Mouse (Mus musculus): ENCODE data around the gene Osmr. TPM values are rescaled to one million over a fixed set of nuclear protein-coding genes. Genes with fewer than 3 reads are reported as not detected.

The Osmr gene
- 0.09 and 0.25 TPM in 2 replicates for polyA plus RNA-seq (2015; fragmentation: Nextera tagmentation; extraction: Ambion mirVana)

GRCm38 (mm10) chr15:6874601-6875019, at the start of gene Osmr:
TSS of gene Osmr (minus strand) at chr15:6874969.
- DNase-seq (no peak), ATAC-seq (ENCODE audit: low read depth) (no peak)
- H3K27me3 ChIP-seq: peaks cover 44% of the 10 kb centered on the region
- 8% methylated on average over 16 of the region's 16 CpGs for WGBS (ENCODE audit: insufficient replicate concordance)
- H3K4me3 ChIP-seq (replicated peaks): peak within 1 kb of the TSS; percentile 46
- no peaks in the 10 kb centered on the region for H3K36me3 ChIP-seq
- no peaks in the 10 kb centered on the region for H3K9me3 ChIP-seq (replicated peaks)
- H3K4me1 ChIP-seq (replicated peaks): peaks cover 5% of the 10 kb centered on the region; the same call in 1 of the 2 replicates
- no peak within 1 kb of the TSS for H3K27ac ChIP-seq
- H3K4me2 ChIP-seq: peak within 1 kb of the TSS; percentile 65
- H3K9ac ChIP-seq: no peak within 1 kb of the TSS

GRCm38 (mm10) chr15:6919406-6919805, 44.6 kb upstream of the Osmr start:
- Histone ChIP-seq H3K27ac (no peak overlapping the region), H3K9me3 (replicated peaks) (no peaks in the 10 kb centered on the region), H3K36me3 (no peaks in the 10 kb centered on the region), H3K4me2 (no peak overlapping the region), H3K4me1 (replicated peaks) (no peaks in the 10 kb centered on the region), H3K9ac (no peak overlapping the region), H3K4me3 (replicated peaks) (no peak overlapping the region), H3K27me3 (no peaks in the 10 kb centered on the region)
- no peak for DNase-seq
- 55% methylated on average over 6 of the region's 6 CpGs for WGBS (ENCODE audit: insufficient replicate concordance)
- ATAC-seq (ENCODE audit: low read depth): no peak

GRCm38 (mm10) chr15:6914163-6914562, 39.4 kb upstream of the Osmr start:
- H3K9ac ChIP-seq: no peak overlapping the region
- DNase-seq: no peak
- H3K27me3 ChIP-seq: 0 out of 2 replicates have a peak, but pooled peaks cover 3% of the 10 kb centered on the region
- no peak overlapping the region for H3K4me3 ChIP-seq (replicated peaks)
- H3K9me3 ChIP-seq (replicated peaks): no peaks in the 10 kb centered on the region
- H3K4me1 ChIP-seq (replicated peaks): 0 out of 2 replicates have a peak, but pooled peaks cover 3% of the 10 kb centered on the region
- no peak for ATAC-seq (ENCODE audit: low read depth)
- H3K4me2 ChIP-seq: no peak overlapping the region
- no peaks in the 10 kb centered on the region for H3K36me3 ChIP-seq
- 71% methylated on average over 6 of the region's 6 CpGs for WGBS (ENCODE audit: insufficient replicate concordance)
- H3K27ac ChIP-seq: no peak overlapping the region

- H3K27ac ChIP-seq: no peak overlapping the region
- DNase-seq: peak; percentile 41
- peak; percentile 58; the same call in 1 of the 2 replicates for ATAC-seq (ENCODE audit: low read depth)
- H3K36me3 ChIP-seq: no peaks in the 10 kb centered on the region
- H3K4me3 ChIP-seq (replicated peaks): no peak overlapping the region
- H3K4me2 ChIP-seq: no peak overlapping the region
- 0 out of 2 replicates have a peak, but pooled peaks cover 3% of the 10 kb centered on the region for H3K4me1 ChIP-seq (replicated peaks)
- no peak overlapping the region for H3K9ac ChIP-seq
- no peaks in the 10 kb centered on the region for H3K9me3 ChIP-seq (replicated peaks)
- 2% methylated on average over 11 of the region's 11 CpGs for WGBS (ENCODE audit: insufficient replicate concordance)
- H3K27me3 ChIP-seq: peaks cover 38% of the 10 kb centered on the region
Observed at GRCm38 (mm10) chr15:6909669-6910068, 34.9 kb upstream of the Osmr start.

- Histone ChIP-seq H3K36me3 (no peaks in the 10 kb centered on the region), H3K9me3 (replicated peaks) (no peaks in the 10 kb centered on the region), H3K4me3 (replicated peaks) (no peak overlapping the region), H3K27me3 (peaks cover 38% of the 10 kb centered on the region), H3K4me1 (replicated peaks) (0 out of 2 replicates have a peak, but pooled peaks cover 3% of the 10 kb centered on the region), H3K4me2 (no peak overlapping the region), H3K27ac (no peak overlapping the region), H3K9ac (no peak overlapping the region)
- no peak for ATAC-seq (ENCODE audit: low read depth)
- 38% methylated on average over 14 of the region's 14 CpGs for WGBS (ENCODE audit: insufficient replicate concordance)
- DNase-seq: no peak
Observed at GRCm38 (mm10) chr15:6909084-6909483, 34.3 kb upstream of the Osmr start.

GRCm38 (mm10) chr15:6908601-6909000, 33.8 kb upstream of the Osmr start:
- Histone ChIP-seq H3K9ac (no peak overlapping the region), H3K4me3 (replicated peaks) (no peak overlapping the region), H3K36me3 (no peaks in the 10 kb centered on the region), H3K4me1 (replicated peaks) (0 out of 2 replicates have a peak, but pooled peaks cover 3% of the 10 kb centered on the region), H3K9me3 (replicated peaks) (no peaks in the 10 kb centered on the region), H3K27ac (no peak overlapping the region), H3K27me3 (peaks cover 38% of the 10 kb centered on the region), H3K4me2 (no peak overlapping the region)
- no peak for DNase-seq
- no peak for ATAC-seq (ENCODE audit: low read depth)
- 37% methylated on average over 5 of the region's 5 CpGs for WGBS (ENCODE audit: insufficient replicate concordance)

- ATAC-seq (ENCODE audit: low read depth): no peak
- no peak overlapping the region for H3K27ac ChIP-seq
Observed at GRCm38 (mm10) chr15:6906260-6907047, 31.7 kb upstream of the Osmr start.

GRCm38 (mm10) chr15:6905726-6906125, 31.0 kb upstream of the Osmr start:
- no peak overlapping the region for H3K9ac ChIP-seq
- H3K9me3 ChIP-seq (replicated peaks): no peaks in the 10 kb centered on the region
- 78% methylated on average over 4 of the region's 4 CpGs for WGBS (ENCODE audit: insufficient replicate concordance)
- H3K36me3 ChIP-seq: no peaks in the 10 kb centered on the region
- peaks cover 35% of the 10 kb centered on the region for H3K27me3 ChIP-seq
- no peak overlapping the region for H3K4me2 ChIP-seq
- H3K27ac ChIP-seq: no peak overlapping the region
- no peak for DNase-seq
- no peak overlapping the region for H3K4me3 ChIP-seq (replicated peaks)
- no peak for ATAC-seq (ENCODE audit: low read depth)
- H3K4me1 ChIP-seq (replicated peaks): 0 out of 2 replicates have a peak, but pooled peaks cover 3% of the 10 kb centered on the region

More at GRCm38 (mm10) chr15:6906260-6907047, 31.7 kb upstream of the Osmr start:
- no peak for DNase-seq
- H3K9me3 ChIP-seq (replicated peaks): no peaks in the 10 kb centered on the region
- 0 out of 2 replicates have a peak, but pooled peaks cover 3% of the 10 kb centered on the region for H3K4me1 ChIP-seq (replicated peaks)
- H3K27me3 ChIP-seq: peaks cover 37% of the 10 kb centered on the region
- no peak overlapping the region for H3K4me3 ChIP-seq (replicated peaks)
- no peaks in the 10 kb centered on the region for H3K36me3 ChIP-seq
- no peak overlapping the region for H3K9ac ChIP-seq
- 45% methylated on average over 19 of the region's 19 CpGs for WGBS (ENCODE audit: insufficient replicate concordance)
- H3K4me2 ChIP-seq: no peak overlapping the region

- Histone ChIP-seq H3K9me3 (replicated peaks) (no peaks in the 10 kb centered on the region), H3K36me3 (no peaks in the 10 kb centered on the region), H3K4me3 (replicated peaks) (no peak overlapping the region), H3K4me1 (replicated peaks) (no peaks in the 10 kb centered on the region), H3K27me3 (peaks cover 28% of the 10 kb centered on the region), H3K9ac (no peak overlapping the region), H3K4me2 (no peak overlapping the region), H3K27ac (no peak overlapping the region)
- DNase-seq: no peak
- 53% methylated on average over 9 of the region's 9 CpGs for WGBS (ENCODE audit: insufficient replicate concordance)
- no peak for ATAC-seq (ENCODE audit: low read depth)
Observed at GRCm38 (mm10) chr15:6903286-6903975, 28.7 kb upstream of the Osmr start.

- no peaks in the 10 kb centered on the region for H3K9me3 ChIP-seq (replicated peaks)
- no peak overlapping the region for H3K4me2 ChIP-seq
- peaks cover 18% of the 10 kb centered on the region for H3K27me3 ChIP-seq
- ATAC-seq (ENCODE audit: low read depth) (no peak), DNase-seq (no peak)
- no peaks in the 10 kb centered on the region for H3K36me3 ChIP-seq
- H3K9ac ChIP-seq: no peak overlapping the region
- WGBS (ENCODE audit: insufficient replicate concordance): 52% methylated on average over 5 of the region's 5 CpGs
- H3K27ac ChIP-seq: no peak overlapping the region
- no peak overlapping the region for H3K4me3 ChIP-seq (replicated peaks)
- no peaks in the 10 kb centered on the region for H3K4me1 ChIP-seq (replicated peaks)
Observed at GRCm38 (mm10) chr15:6901982-6902639, 27.3 kb upstream of the Osmr start.

GRCm38 (mm10) chr15:6901236-6901635, 26.5 kb upstream of the Osmr start:
- no peak overlapping the region for H3K27ac ChIP-seq
- H3K4me2 ChIP-seq: no peak overlapping the region
- H3K27me3 ChIP-seq: peaks cover 9% of the 10 kb centered on the region; the same call in 1 of the 2 replicates
- DNase-seq (no peak), ATAC-seq (ENCODE audit: low read depth) (no peak)
- H3K9me3 ChIP-seq (replicated peaks): no peaks in the 10 kb centered on the region
- H3K4me1 ChIP-seq (replicated peaks): no peaks in the 10 kb centered on the region
- 46% methylated on average over 6 of the region's 6 CpGs for WGBS (ENCODE audit: insufficient replicate concordance)
- H3K9ac ChIP-seq: no peak overlapping the region
- no peak overlapping the region for H3K4me3 ChIP-seq (replicated peaks)
- no peaks in the 10 kb centered on the region for H3K36me3 ChIP-seq

Measured in liver, embryonic 13.5 days (tissue).